Mouse (Mus musculus) heart, postnatal 14 days (tissue): Measurements from ENCODE around the gene Ccdc58. TPM values are rescaled to one million over a fixed set of nuclear protein-coding genes. Genes with fewer than 3 reads are reported as not detected.

ENCODE experiments used
- total RNA-seq, 2 experiments: library from RNA; stranded (reverse); gene quantifications; 2 replicates each; pipeline ENCODE4 v1.2.3; 2021

The Ccdc58 gene
- total RNA-seq, 2 experiments from 2014 or later, result 32.4 to 34.2 TPM

Other genes starting within 250 kb of the Ccdc58 start
- gene Parp14, start 200.1 kb upstream of the Ccdc58 start, total RNA-seq, result 10 to 100 TPM in 1 of 2 experiments, 1 to 10 TPM in 1; 9.8 to 10.0 TPM
- 10 to 100 TPM; 11.5 to 13.0 TPM for gene Parp9, start 133.2 kb upstream of the Ccdc58 start, total RNA-seq
- 1 to 10 TPM; 9.4 to 9.9 TPM for gene Dtx3l, start 132.5 kb upstream of the Ccdc58 start, total RNA-seq
- gene Kpna1, start 92.9 kb upstream of the Ccdc58 start, total RNA-seq, result 10 to 100 TPM; 89.2 to 91.3 TPM
- 1 to 10 TPM; 2.8 to 3.3 TPM for gene Wdr5b, start 30.5 kb upstream of the Ccdc58 start, total RNA-seq
- gene Fam162a, start 91 bp upstream of the Ccdc58 start, total RNA-seq, result 100 to 1,000 TPM; 205 to 206 TPM
- not detected for gene Csta1, start 59.6 kb downstream of the Ccdc58 start, total RNA-seq
- not detected for gene Stfa2l1, start 85.1 kb downstream of the Ccdc58 start, total RNA-seq
- gene Gm5483, start 112.5 kb downstream of the Ccdc58 start, total RNA-seq, result not detected
- gene Gm5416, start 138.7 kb downstream of the Ccdc58 start, total RNA-seq, result not detected
- gene 2010005H15Rik, start 149.8 kb downstream of the Ccdc58 start, total RNA-seq, result not detected
- not detected for gene Stfa1, start 205.3 kb downstream of the Ccdc58 start, total RNA-seq